Mouse (Mus musculus) cerebellum, adult 8-10 months (tissue): ENCODE data around the gene Fam205a2.
"Not testable (repeated sequence)": the region's sequence is repeated elsewhere in the genome, so short reads cannot be mapped to it uniquely, and the experiment has no call there.

Source experiments
- DNase-seq: peaks from one replicate; pipeline ENCODE4 v3.0.0; 2022

Fam205a2 gene

DNA sequence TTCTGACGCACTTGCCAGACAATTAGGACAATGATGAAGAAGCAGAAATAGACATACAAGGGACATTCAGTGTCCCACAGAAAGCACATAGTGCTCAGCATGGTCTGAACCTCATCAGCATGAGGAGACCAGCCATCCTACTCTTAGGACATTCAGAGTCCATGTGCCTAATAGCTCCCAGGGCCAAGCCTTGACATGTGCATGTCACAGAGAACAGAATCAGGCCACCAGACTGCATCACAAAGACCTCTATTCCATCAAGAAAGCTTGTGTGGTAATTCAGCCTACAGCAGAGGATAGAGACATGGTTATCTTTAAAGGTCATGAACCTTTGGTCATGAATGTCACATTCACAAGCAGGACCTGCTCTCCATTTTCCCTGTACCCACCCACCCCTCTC is at the start of gene Fam205a2:
TSS of gene Fam205a2 (minus strand) at position 101 of the 400 bp plus-strand sequence.
- not testable (repeated sequence) for DNase-seq
